Mouse (Mus musculus) kidney, embryonic 14.5 days (tissue): ENCODE results near the gene Fndc7. TPM values are rescaled to one million over a fixed set of nuclear protein-coding genes. Genes with fewer than 3 reads are reported as not detected.
"Not testable (repeated sequence)": the region's sequence is repeated elsewhere in the genome, so short reads cannot be mapped to it uniquely, and the experiment has no call there.

Experiments
- ATAC-seq: fragments of 200-750 bp; cut with Nextera tagmentation; 2 replicates; pipeline ENCODE4 v1.8.0; 2017; ENCODE audit warnings: moderate number of reproducible peaks, mild to moderate bottlenecking, moderate TSS enrichment, moderate library complexity; ENCODE audit not compliant: low FRiP score, low TSS enrichment
- H3K27ac ChIP-seq: fragments of 300-500 bp; sonication (generic); 2 replicates; pipeline ENCODE4 v1.5.1; 2014; ENCODE audit warnings: low read depth, mild to moderate bottlenecking, low read length, moderate library complexity, mixed read lengths
- H3K27me3 ChIP-seq: fragments of 300-500 bp; sonication (generic); 2 replicates; pipeline ENCODE4 v1.6.1; 2014; ENCODE audit warnings: mild to moderate bottlenecking, low read length; ENCODE audit not compliant: control insufficient read depth, insufficient read depth
- H3K36me3 ChIP-seq: fragments of 300-500 bp; sonication (generic); 2 replicates; pipeline ENCODE4 v1.6.1; 2014; ENCODE audit warnings: low read length, mixed read lengths; ENCODE audit not compliant: control insufficient read depth, insufficient read depth
- H3K4me1 ChIP-seq: fragments of 300-500 bp; sonication (generic); 2 replicates; pipeline ENCODE4 v1.6.1; 2014; ENCODE audit warnings: low read length, mixed read lengths; ENCODE audit not compliant: control insufficient read depth, insufficient read depth
- H3K4me2 ChIP-seq: fragments of 300-500 bp; sonication (generic); replicated peaks from 2 replicates; pipeline ENCODE4 v1.6.1; 2014; ENCODE audit warnings: low read depth, mild to moderate bottlenecking, low read length
- H3K4me3 ChIP-seq: fragments of 300-500 bp; sonication (generic); 2 replicates; pipeline ENCODE4 v1.5.1; 2014; ENCODE audit warnings: mild to moderate bottlenecking, low read length
- H3K9ac ChIP-seq: fragments of 300-500 bp; sonication (generic); 2 replicates; pipeline ENCODE4 v1.6.1; 2014; ENCODE audit warnings: low read depth, mild to moderate bottlenecking, low read length, moderate library complexity
- H3K9me3 ChIP-seq: fragments of 300-500 bp; sonication (generic); 2 replicates; pipeline ENCODE4 v1.6.1; 2016; ENCODE audit warnings: low read length; ENCODE audit not compliant: control insufficient read depth
- WGBS: fragments of 180-500 bp; shearing (Covaris S2); extraction: QIAGEN DNeasy Blood & Tissue Kit; methylation state at CpG from one replicate; pipeline ENCODE4 v1.1.7; 2014; 5-methylcytosine and 5-hydroxymethylcytosine counted together
- polyA plus RNA-seq: library from polyadenylated mRNA; unstranded; fragments of >200 nt; fragmentation: Nextera tagmentation; extraction: Ambion mirVana; gene quantifications from 2 replicates; pipeline ENCODE4 v1.2.1, GENCODE M21; 2014

Fndc7 gene
- polyA plus RNA-seq, 1 experiment from 2014 or later: not detected

DNA sequence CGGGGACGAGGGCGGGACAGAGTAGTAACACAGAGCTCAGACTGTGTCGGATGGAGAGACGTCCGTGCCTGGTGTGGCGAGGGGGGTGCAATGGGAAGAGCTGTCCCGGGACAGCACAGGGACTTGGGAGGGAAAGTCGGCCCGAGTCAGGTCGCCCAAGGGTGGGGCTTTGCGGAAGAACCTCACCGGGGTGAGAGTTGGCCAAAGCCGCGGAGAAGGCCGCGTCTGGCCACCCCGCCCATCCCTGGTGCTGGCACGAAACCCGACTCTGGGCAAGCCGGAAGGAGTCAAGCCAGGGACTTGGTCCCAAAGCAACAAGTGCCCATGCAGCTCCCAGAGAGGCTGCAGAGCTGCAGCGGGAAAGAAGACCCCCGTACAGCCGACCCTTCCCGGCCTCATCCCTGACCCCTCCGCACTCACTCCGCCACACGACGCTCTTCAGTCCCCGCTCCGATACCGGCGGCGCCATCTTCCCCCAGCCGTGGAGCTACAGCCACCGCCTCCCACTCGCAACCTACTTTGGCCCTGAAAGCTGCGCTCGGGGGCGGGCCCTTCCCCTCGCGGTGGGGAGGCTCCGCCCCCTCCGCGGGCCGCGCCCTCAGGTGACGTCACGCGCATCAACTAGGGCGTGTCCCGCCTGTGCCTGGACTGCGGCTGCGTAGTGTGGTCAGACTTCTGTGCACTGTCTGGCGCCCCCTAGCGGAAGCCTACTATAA is 49.6 kb downstream of the Fndc7 start, which contains the start of gene Stxbp3:
Stxbp3 (minus strand) TSS at position 527 of the 716 bp plus-strand sequence.
- WGBS: 1% methylated on average over 48 of the region's 56 CpGs
- ATAC-seq: peak; percentile 98
- peaks cover 6% of the 10 kb centered on the region; the same call in 1 of the 2 replicates for H3K36me3 ChIP-seq
- H3K9me3 ChIP-seq: no peaks in the 10 kb centered on the region
- no peaks in the 10 kb centered on the region for H3K27me3 ChIP-seq
- peak within 1 kb of the TSS; percentile 70 for H3K9ac ChIP-seq
- H3K4me1 ChIP-seq: peaks cover 14% of the 10 kb centered on the region; the same call in 1 of the 2 replicates
- peak within 1 kb of the TSS; percentile 78 for H3K4me3 ChIP-seq
- H3K27ac ChIP-seq: peak within 1 kb of the TSS; percentile 71
- peak within 1 kb of the TSS; percentile 59 for H3K4me2 ChIP-seq

DNA sequence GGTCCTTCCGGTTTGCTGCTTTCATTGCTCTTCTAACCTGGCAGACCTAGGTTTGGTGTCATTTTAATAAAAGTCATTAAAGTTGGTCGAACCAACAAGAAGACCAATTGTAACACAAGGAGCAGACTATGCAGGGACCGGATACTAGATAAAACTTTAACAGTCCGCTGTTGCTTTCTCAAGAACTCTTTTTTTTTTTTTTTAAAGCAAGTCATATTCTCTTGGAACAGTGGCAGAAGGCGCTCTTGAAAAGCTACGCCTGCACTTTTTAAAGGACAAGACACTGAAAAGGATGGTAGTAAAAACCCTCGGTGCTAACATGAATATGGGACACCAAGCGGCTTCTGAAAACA is 50.2 kb downstream of the Fndc7 start:
- peak overlapping the region; percentile 70 for H3K9ac ChIP-seq
- peak overlapping the region; percentile 78 for H3K4me3 ChIP-seq
- peaks cover 6% of the 10 kb centered on the region; the same call in 1 of the 2 replicates for H3K36me3 ChIP-seq
- no peaks in the 10 kb centered on the region for H3K9me3 ChIP-seq
- H3K4me2 ChIP-seq: peak overlapping the region; percentile 59
- H3K27me3 ChIP-seq: no peaks in the 10 kb centered on the region
- no peak for ATAC-seq
- 2% methylated on average over 8 of the region's 8 CpGs for WGBS
- peaks cover 14% of the 10 kb centered on the region; the same call in 1 of the 2 replicates for H3K4me1 ChIP-seq
- peak overlapping the region; percentile 71 for H3K27ac ChIP-seq

DNA sequence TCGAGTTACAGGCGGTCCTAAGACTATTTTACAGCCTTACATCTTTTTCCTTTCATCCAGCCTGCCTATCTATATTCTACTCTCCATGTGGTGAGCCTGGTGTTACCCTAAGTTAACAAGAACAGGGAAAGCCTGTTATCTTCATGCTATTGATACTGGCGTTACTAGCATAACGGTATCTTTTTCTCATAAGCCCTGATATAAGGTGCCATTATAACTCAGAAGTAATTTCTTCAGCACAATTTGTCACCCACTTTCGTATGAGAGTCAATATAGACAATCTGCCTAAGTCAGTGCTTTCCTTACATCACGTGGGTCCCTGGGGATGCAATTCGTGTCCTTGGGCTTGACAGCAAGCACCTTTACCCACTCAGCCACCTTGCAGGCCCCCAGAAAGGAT is 50.8 kb downstream of the Fndc7 start:
- ATAC-seq: no peak
- peak overlapping the region; percentile 78 for H3K4me3 ChIP-seq
- WGBS: 88% methylated on average over 7 of the region's 7 CpGs
- H3K9me3 ChIP-seq: no peaks in the 10 kb centered on the region
- peaks cover 6% of the 10 kb centered on the region; the same call in 1 of the 2 replicates for H3K36me3 ChIP-seq
- no peak overlapping the region for H3K9ac ChIP-seq
- H3K27ac ChIP-seq: no peak overlapping the region
- peaks cover 14% of the 10 kb centered on the region; the same call in 1 of the 2 replicates for H3K4me1 ChIP-seq
- H3K27me3 ChIP-seq: no peaks in the 10 kb centered on the region
- H3K4me2 ChIP-seq: peak overlapping the region; percentile 59

DNA sequence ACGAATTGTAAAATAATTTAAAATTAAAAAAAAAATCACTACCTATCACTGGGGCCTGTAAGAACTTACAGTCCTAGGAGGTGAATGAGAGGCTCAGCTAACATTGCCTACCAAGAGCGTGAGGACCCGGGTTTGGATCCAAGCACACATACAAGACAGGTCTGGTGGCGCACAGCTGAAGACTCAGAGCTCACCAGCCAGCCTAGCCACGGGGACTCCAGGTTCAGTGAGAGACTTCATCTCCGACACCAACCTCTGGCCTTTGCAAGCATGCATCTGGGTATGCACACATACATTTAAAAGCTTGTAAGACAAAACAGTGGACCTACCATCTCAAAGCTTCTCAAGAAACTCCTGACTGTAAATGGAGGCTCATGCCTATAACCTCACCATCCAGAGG is 52.9 kb downstream of the Fndc7 start:
- Histone ChIP-seq H3K4me2 (no peak overlapping the region), H3K27me3 (no peaks in the 10 kb centered on the region), H3K9ac (no peak overlapping the region), H3K36me3 (peaks cover 6% of the 10 kb centered on the region; the same call in 1 of the 2 replicates), H3K27ac (no peak overlapping the region), H3K9me3 (no peaks in the 10 kb centered on the region), H3K4me3 (no peak overlapping the region), H3K4me1 (peaks cover 14% of the 10 kb centered on the region; the same call in 1 of the 2 replicates)
- 95% methylated on average over 6 of the region's 6 CpGs for WGBS
- no peak for ATAC-seq

DNA sequence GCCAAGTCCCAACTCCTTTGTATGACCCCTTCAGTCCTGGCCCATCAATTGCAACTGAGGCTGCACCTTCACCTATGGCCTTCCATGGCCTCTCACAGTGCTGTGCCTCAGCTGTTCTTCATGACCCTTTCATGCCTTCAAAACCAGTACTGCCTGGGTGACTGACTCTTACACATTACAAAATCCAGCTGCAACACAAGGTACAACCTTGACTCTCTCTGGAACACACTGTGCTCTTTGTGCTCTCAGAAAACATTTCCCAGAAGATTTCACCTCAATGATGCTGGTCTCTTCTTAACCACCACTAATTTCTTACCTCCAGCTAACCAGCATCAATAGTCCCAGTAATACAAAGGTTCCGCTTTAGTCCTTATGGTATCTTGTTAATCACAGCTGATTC is 56.1 kb downstream of the Fndc7 start:
- not testable (repeated sequence) for H3K27ac ChIP-seq, ATAC-seq, H3K36me3 ChIP-seq, H3K9me3 ChIP-seq, H3K4me1 ChIP-seq, H3K4me2 ChIP-seq, H3K9ac ChIP-seq, H3K4me3 ChIP-seq, H3K27me3 ChIP-seq
- WGBS: 100% methylated on average over 1 of the region's 1 CpGs

DNA sequence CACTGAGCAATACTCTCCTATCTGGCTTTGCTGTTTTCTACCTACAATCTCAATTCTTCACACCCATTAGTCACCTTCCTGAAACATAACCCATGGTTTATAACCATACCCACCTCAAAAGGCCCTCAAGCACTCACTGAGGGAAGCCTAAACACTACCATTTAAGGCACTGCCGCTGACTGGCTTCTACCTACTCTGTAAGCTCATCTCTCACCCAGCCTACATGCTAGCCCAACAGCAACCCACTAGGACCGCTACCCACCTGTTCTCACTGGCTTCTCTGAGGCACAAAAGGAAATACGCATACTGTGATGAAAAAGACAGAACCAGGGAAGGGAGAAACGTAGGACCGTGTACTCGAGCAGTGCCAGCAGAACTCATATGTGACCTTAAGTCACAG is 58.1 kb downstream of the Fndc7 start:
- Histone ChIP-seq H3K27ac (no peak overlapping the region), H3K4me2 (no peak overlapping the region), H3K4me1 (no peaks in the 10 kb centered on the region), H3K36me3 (peaks cover 8% of the 10 kb centered on the region; the same call in 1 of the 2 replicates), H3K9ac (no peak overlapping the region), H3K4me3 (no peak overlapping the region), H3K27me3 (no peaks in the 10 kb centered on the region), H3K9me3 (no peaks in the 10 kb centered on the region)
- WGBS: 90% methylated on average over 6 of the region's 6 CpGs
- ATAC-seq: no peak

DNA sequence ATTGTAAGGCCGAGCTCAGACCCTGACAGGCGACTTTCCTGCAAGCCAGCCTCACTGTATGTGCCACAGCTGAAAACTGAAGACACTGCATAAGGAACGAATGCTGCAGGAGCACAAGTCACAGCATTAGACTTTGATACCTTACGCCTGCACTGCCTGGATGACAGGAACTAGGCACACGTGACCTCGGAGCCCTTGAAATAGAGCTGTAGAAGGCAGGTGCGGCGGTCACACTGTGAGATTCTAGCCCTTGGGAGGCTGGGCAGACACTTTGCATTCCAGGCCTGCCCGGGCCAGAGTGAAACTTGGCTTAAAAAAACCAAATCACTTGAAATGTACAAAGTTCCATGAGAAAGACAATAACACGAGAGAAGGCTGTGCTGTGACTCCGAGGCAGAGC is 59.3 kb downstream of the Fndc7 start:
- Histone ChIP-seq H3K27me3 (no peaks in the 10 kb centered on the region), H3K4me2 (no peak overlapping the region), H3K4me1 (no peaks in the 10 kb centered on the region), H3K4me3 (no peak overlapping the region), H3K27ac (no peak overlapping the region), H3K36me3 (peaks cover 14% of the 10 kb centered on the region; the same call in 1 of the 2 replicates), H3K9ac (no peak overlapping the region), H3K9me3 (no peaks in the 10 kb centered on the region)
- no peak for ATAC-seq
- 88% methylated on average over 11 of the region's 11 CpGs for WGBS

DNA sequence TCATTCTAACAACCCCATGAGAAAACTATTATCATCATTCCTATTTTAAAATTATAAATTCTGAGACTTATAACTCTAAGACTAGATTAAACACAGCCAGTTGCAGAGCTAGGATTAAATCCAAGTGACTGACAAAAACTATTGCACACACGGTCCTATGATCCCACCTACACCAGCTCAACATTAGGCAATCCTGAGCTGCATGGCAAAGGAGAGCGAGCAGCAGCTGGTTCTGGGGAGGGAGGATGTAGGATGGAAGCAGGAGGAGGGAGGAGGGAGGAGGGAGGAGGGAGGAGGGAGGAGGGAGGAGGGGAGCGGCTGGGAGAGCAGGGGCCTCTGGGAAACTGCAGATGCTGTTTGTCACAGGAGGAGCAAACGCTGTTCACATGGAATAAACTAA is 74.2 kb downstream of the Fndc7 start:
- no peak for ATAC-seq
- Histone ChIP-seq H3K27ac (no peak overlapping the region), H3K9ac (no peak overlapping the region), H3K27me3 (no peaks in the 10 kb centered on the region), H3K9me3 (no peaks in the 10 kb centered on the region), H3K4me1 (no peaks in the 10 kb centered on the region), H3K4me2 (no peak overlapping the region), H3K4me3 (no peak overlapping the region), H3K36me3 (peaks cover 16% of the 10 kb centered on the region; the same call in 1 of the 2 replicates)
- 86% methylated on average over 4 of the region's 4 CpGs for WGBS

DNA sequence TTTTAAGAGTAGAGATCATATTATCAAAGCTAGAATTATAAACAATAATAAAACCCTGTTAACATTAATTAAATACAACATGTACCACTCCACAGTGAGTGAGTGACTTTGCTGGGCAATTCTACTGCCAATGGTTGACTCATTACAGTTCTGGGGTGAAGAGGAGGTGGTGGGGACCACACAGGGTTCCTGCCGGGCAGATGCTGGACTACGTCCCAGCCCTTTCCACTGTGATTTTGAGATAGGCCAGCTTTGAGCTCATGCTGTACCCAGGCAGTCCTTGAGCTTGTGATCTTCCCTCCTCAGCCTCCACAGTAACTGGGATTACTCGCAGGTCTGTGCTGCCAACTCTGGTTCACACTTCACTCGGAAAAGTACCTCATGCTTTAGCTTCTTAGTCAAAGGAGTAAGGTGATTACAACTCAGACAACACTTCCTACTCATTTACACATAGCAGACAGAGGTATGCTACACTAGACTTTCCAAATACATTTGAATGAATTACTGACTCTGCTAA is 79.0 kb downstream of the Fndc7 start:
- H3K9me3 ChIP-seq: no peaks in the 10 kb centered on the region
- H3K27me3 ChIP-seq: no peaks in the 10 kb centered on the region
- no peak for ATAC-seq
- no peak overlapping the region for H3K27ac ChIP-seq
- WGBS: 80% methylated on average over 4 of the region's 4 CpGs
- H3K36me3 ChIP-seq: peaks cover 18% of the 10 kb centered on the region; the same call in 1 of the 2 replicates
- H3K9ac ChIP-seq: no peak overlapping the region
- H3K4me3 ChIP-seq: no peak overlapping the region
- H3K4me2 ChIP-seq: no peak overlapping the region
- no peaks in the 10 kb centered on the region for H3K4me1 ChIP-seq
